Mouse (Mus musculus) adrenal gland, postnatal 14 days (tissue): ENCODE results near the gene Ppp2r5d. TPM values are rescaled to one million over a fixed set of nuclear protein-coding genes. Genes with fewer than 3 reads are reported as not detected.

Source experiments
- DNase-seq: peaks from one replicate; pipeline ENCODE4 v3.0.0; 2021; ENCODE audit warnings: mixed read lengths
- long read RNA-seq, 2 experiments: library from polyadenylated mRNA; stranded (forward); transcript quantifications; one replicate each; pipeline ENCODE4 v2.0.0; 2021
- total RNA-seq: library from RNA; stranded (reverse); gene quantifications from 2 replicates; pipeline ENCODE4 v1.2.3, GENCODE M21; 2021

Gene Ppp2r5d
- total RNA-seq, result 47.1 and 49.0 TPM in 2 replicates
- long read RNA-seq, experiment 1, transcript Ppp2r5d-201 (15 exons, 2,926 nt), result major isoform, 27 of 53 reads
- long read RNA-seq, experiment 1, transcript Ppp2r5d-204 (15 exons, 3,038 nt), result minor isoform, 5 of 53 reads
- long read RNA-seq, experiment 1, partial matches to known transcripts, result 13 of 53 reads
- long read RNA-seq, experiment 1, other reads (novel, unspliced or antisense), result 8 of 53 reads
- long read RNA-seq, experiment 2, transcript Ppp2r5d-201 (15 exons, 2,926 nt), result major isoform, 10 of 39 reads
- long read RNA-seq, experiment 2, partial matches to known transcripts, result 12 of 39 reads
- long read RNA-seq, experiment 2, other reads (novel, unspliced or antisense), result 14 of 39 reads

DNA sequence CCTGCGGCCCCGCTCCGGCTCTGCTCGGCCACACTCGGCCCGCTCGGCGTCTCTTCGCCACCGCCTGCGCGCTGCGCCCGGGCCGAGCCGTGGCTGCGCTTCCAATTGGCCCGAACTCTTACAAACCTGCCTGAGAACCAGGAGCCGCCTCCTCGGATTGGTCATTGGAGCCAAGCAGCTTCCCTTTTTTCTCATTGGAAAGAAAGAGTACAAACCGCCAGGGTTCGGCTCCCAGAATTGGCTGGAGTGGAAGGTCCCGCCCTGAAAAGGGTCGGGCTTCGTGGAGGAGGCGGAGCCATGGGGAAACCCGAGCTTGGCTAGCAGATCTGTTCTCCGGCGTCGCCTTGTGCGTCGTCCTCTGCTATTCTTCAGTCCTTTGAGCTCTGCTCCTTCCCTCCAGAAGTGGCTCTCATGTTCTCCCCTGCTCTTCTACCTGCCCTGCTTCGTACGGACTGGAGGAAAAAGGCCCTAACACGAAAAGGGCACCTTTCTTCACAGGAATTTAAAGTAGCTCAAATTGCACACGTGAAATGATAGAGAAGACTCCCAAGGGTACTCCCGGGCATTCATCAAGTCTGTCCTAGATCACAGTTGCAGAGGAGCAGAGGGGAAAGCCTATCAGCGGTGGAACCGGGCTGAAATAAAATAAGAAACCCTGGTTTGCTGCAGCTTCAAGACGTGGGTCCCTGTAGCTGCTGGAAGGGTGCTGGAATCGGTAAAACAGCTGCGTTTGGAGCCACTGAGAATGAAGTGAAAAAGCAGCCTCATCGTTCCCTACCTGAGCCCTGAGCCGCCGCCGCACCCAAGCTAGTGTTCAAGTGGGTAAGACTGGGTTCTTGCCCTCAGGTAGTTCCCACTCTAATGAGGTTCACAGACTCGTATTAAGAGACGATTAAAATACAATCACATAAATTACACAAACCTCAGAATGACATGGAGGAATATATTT is at the start of gene Ppp2r5d:
TSS of gene Ppp2r5d (minus strand) at position 225 of the 949 bp plus-strand sequence.
- peak; percentile 97 for DNase-seq

DNA sequence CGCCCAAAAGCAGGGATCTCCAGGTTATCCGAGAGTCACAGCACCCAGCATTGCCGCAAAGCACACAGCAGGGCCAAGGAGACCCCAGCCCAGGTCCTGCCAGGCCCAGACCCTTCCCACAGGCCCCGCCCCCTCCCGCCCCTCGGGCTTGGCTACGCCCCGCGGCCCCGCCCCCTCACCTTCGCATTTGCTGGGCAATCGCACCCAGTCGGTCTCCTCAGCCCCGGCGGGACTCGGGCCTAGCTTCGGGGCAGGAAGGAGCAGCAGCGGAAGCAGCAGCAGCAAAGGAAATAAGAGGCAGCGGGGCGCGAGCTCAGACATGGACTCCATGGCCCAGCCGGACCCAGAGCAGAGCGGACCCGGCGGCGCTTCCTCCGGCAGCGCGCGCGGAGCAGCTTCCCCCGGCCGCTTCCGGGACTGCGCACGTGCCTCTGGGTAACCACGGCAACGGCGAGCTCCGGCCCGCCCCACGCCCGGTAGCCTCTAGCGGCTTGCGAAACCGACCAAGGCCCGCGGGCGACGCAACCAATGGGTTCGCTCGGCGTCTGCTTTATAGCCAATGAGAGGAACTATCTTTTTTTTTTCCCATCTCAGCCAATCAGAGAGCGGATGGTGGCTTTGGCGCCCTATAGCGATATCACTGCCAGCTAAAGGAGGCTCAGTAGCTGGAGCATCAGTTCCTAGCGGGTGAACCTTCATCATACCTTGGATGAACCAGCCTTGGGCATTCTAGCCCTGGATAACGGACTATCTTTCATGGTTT is 47.1 kb upstream of the Ppp2r5d start, which contains the start of gene Cnpy3:
TSS of gene Cnpy3 (minus strand) at position 421 of the 763 bp plus-strand sequence.
- peak; percentile 99 for DNase-seq

DNA sequence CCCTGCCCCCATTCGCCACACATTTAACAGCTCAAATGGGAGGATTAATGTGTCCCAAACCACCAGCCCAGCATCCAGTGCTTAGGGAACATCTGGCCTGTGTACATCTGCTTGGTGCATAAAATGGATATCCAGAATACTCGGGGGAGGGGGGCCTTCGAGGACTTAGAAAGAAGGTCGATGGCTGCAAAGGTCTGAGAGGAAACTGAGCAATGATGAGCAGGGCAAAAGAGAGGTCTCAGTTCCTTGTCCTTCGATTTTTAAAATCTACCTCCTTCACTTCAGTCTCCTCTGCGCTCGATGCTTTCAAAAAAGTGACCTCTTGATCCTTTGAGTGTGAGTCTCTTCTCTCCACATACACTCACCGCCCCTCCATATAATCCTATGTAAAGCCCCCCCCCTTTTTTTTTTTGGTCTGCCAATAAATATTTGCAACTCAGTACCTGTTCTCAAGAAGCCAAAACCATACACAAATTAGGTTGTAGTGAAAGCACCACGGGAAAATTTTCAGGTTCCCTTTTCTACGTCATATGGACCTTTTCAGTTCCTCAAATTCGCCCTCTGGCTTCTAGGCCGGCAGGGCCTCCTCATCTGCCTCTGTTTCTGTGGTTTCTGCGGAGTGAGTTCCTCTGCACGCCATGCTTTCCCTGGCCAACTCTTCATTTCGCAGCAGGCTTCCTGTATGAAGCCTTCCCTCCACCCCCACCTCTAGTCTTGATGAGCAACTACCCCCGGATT is 46.3 kb upstream of the Ppp2r5d start:
- DNase-seq, result no peak

DNA sequence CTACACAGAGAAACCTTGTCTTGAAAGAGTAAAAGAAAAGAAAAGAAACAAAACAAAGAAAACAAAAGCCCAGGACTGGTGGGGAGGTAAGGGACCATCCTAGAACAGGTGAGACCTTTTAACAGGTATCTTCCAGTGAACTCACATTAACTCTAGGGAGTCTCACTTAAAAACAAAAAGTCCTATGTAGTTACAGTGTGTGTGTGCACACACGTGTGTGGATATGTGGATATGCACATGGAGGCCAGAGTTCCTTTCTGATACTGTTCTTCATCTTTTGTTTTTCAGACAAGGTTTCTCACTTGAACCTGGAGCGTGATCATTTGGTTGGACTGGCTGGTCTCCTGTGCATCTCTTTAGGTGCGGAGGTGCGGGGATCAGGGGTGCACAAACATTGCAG is 45.7 kb upstream of the Ppp2r5d start:
- no peak for DNase-seq

DNA sequence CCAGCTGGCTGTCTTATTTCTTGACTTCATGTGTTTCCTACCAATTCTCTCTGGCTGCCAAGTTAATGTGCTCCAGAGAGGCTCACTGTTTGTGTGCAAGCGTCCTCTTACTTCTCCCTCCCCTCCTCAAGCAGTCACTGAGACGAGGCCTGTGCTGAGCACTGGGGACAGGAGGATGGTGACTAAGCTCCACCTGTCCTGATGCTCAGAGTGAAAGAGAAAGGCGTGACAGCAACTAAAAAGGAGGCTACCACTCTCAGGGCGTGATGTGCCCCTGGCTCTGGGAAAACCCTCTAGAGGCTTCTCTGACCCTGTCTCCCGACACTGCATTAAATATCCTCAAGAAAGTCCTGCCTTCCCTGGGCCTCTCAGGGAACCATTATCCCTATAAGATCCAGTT is 44.4 kb upstream of the Ppp2r5d start:
- no peak for DNase-seq

GRCm38 (mm10) chr17:46747806-46748205 is 42.9 kb upstream of the Ppp2r5d start:
- no peak for DNase-seq

GRCm38 (mm10) chr17:46747234-46747633 is 42.3 kb upstream of the Ppp2r5d start:
- no peak for DNase-seq

- DNase-seq, result no peak
These were observed 40.6 kb upstream of the Ppp2r5d start for GRCm38 (mm10) chr17:46745506-46745905.

DNA sequence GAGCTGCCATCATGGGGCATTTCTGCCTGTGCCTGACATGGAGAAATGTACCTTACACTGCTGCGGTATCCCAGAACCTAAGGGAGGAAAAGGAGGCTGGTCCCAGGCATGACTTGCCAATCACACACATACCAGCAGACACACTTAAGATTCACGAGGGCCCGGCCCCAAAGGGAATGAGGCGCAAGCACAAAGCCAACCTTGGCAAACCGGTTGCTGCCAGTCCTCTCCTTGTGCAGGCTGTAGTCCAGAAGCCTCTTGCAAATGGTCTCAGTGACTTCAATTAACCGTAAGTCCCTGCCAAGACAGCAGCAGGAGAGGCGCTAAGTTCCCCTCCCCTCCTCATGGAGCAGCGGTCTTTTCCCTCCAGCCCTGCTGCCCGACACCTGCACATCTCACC is 38.1 kb upstream of the Ppp2r5d start:
- DNase-seq, result no peak

DNA sequence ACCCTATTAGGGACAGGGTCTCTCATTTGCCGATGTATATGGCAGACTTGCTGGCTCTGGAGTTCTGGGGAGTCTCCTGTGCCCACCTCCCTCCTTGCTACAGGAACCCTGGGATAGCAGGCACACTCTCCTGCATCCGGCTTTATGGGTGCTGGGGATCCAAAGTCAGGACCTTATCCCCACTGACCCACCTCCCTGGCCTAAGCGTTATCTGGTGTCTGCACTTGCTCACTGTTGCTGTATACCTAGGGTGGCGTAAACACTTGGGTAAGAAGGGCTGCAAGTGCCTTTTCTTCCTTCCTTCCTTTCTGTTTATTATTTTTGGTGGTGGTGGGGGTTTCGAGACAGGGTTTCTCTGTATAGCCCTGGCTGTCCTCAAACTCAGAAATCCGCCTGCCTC is 36.4 kb upstream of the Ppp2r5d start:
- no peak for DNase-seq

DNA sequence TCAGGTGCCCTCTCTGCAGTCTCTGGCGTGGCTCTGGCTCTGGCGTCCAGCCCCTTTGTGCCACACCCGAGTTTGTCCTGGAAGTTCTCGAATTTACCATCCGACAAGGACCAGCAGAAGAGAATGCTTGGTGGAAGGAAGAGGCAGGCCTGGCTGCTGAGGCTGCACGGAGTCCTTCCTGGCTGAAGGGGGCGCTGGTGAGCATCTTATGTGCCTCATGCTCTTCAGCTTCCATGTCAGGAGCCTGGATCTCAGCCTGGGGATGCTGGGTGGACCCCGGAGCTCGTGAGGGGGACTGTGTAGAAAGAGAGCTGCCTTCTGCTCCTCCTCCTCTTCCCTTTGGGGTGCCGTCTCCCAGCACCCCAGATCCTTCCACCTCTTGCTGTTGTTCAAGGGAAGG is 31.2 kb upstream of the Ppp2r5d start:
- DNase-seq, result peak; percentile 73

GRCm38 (mm10) chr17:46735287-46735686 is 30.4 kb upstream of the Ppp2r5d start:
- DNase-seq, result no peak

GRCm38 (mm10) chr17:46734055-46734454 is 29.1 kb upstream of the Ppp2r5d start:
- DNase-seq, result no peak

- peak; percentile 41 for DNase-seq
These were observed 24.0 kb upstream of the Ppp2r5d start, which contains the start of gene Gnmt for GRCm38 (mm10) chr17:46728904-46729318. TSS of gene Gnmt (minus strand) at chr17:46729168.

- DNase-seq, result no peak
These were observed 23.6 kb upstream of the Ppp2r5d start for GRCm38 (mm10) chr17:46728496-46728895.

DNA sequence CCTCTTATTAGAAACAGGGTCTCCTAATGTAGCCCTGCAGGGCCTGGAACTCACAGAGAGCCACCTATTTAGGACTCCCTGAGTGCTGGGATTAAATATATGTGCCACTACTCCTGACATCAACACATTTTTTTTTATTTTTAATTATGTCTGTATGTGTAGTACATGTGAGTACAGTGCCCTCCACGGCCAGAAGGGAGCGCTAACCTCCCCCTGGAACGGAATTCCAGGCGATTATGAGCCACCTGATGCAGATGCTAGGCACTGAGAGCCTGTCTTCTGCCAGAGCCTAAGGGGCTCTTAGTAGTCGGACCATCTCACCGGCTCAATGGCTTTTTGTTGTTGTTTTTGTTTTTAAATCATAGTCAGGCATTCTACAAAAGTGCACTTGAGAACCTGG is 23.1 kb upstream of the Ppp2r5d start:
- peak; percentile 76 for DNase-seq

GRCm38 (mm10) chr17:46727271-46727670 is 22.4 kb upstream of the Ppp2r5d start:
- DNase-seq, result no peak

DNA sequence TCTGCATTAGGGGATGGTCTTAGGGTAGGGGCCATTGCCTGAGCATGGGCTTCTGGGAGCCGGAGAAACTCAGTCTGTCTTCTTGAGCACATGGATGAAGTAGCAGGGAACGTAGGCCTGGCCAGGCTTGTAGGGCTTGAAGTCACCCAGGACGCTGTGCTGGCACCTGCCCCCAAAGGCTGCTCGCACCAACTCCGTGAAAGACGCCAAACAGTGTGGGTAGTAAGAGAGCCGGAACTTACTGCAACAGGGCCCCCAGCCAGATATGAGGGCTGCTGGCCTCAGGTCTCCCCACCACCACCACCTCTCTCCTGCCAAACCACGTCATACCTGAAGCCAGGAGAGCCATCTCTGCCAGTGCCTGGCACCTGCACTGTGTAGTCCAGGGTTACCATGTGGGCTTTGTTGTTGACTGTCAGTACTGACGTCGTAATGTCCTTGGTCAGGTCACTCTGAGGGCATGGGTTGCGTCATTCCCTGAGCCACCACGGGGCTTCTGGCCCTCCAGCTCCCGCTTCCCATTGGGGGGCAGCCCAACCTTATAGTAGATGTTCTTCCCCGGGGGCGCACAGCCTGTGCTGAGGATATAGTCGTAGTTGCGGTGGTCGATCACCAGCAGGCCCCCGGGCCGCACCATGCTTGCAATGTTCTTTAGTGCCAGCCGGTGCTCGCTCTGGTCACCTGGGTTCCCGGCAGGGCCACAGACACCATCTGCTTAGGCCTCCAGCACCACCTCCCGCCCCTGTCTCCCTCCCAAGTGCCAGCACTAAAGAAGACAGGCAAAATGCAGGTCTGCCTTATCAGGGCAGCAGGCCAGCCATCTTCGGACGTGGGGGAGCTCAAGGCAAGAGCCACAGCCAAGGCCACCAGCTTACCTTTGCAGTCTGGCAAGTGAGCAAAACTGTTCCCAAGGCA is 21.1 kb upstream of the Ppp2r5d start:
- DNase-seq, result no peak

DNA sequence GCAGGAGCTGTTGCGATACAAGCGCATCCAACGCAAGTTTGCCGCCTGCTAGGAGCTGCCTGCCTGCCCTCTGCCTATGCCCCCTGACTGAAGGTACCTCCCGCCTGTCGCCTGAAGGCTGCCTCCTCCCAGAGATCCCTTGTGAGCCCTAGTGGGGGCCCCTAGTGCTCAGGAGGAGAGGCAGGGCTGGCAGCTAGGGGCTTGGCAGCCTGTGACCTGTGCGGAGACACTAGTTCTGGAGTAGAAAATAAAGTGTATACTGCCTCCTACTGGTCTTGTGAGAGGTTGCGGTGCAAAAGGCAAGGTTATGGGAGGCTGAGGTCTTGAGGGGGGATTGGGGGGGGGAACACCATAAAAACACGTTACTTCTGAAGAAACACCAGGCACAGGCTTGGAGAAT is 20.4 kb upstream of the Ppp2r5d start:
- DNase-seq, result peak; percentile 58

DNA sequence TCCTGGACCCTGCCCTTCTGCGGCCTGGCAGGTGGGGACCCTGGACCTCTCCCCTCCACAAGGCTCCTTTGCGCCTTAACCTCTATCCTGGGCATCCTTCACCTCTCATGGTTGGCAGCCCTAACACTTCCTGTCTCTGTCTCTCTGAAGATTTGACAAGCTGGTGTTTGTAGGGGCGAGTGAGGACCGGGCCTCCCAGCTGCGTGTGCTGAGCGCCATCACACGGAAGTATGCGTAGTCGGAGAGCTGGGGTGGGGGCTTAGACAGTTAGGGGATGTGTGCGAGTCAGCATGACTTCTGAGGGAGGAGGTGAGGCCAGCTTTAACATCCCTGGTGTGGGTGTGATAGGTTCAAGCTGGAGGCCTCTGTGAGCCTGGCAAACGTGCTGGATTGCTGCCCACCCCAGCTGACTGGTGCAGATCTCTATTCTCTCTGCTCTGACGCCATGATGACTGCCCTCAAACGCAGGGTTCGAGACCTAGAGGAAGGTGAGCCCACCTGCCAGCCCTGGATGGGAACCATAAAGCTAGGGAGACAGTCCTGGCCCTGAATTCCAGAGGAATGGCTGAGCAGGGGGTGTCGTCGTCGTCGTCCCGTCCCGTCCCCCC is 19.7 kb upstream of the Ppp2r5d start:
- DNase-seq, result no peak
